Mouse (Mus musculus): ENCODE measurements around the gene Enthd1. TPM values are rescaled to one million over a fixed set of nuclear protein-coding genes. Genes with fewer than 3 reads are reported as not detected.

Gene Enthd1
- total RNA-seq, 2 experiments from 2014 or later: not detected

DNA sequence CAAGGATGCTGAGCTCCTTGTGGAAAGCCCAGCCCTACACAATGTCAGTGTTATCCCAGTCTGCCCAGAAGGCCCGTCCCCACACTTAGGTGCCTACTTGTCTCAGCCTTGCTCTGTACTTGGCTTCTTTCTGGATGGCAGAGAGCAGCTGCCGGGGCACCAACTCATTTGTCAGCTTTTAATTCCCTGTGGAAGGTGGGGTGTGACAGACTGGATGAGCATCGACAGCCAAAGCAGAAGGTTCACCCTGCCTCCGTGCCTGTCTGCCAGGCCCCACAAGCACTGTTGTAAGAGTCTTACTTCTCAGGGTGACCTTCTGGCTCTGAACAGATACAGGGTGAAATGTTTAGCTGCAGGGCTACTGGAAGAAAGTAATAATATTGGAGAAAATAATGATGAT, 149.8 kb downstream of the Enthd1 start:
- intact Hi-C loops (cut with DNase I): no loop called here
- DNase-seq: no peak

DNA sequence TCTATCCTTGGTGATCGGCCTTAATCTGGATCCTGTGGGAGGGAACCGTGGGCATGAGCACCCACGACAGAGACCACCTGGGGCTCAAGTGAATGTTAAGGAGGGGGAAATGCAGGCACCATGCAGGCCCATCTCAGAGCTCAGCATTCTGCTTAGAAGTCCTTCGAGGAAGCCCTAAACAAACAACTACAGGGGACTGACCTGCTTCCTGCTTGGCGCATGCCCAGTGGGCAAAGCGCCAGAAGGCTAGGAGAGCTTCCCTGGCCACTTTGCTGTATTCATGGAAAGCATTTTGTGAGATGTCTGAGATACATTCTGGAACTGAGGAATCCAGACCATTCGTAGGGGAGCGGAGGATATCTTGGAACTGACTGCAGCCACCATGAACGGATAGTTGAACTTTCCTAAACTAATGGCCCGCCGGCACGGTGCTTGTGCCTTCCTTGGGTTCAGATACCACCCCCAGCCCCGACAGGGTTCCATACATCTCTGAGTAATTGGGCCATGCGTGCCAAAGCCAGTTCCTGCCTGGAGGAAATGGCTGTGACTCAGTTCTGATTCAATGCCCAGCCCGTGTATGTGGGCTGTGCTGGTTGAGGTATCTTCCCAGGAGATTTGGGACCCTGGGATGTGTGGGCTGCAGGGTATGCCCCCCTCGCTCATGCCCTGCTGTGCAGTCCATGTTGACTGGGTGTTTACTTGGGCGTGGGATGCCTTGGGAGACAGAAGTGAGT, 150.8 kb downstream of the Enthd1 start:
- DNase-seq: no peak
- intact Hi-C loops (cut with DNase I): no loop called here

DNA sequence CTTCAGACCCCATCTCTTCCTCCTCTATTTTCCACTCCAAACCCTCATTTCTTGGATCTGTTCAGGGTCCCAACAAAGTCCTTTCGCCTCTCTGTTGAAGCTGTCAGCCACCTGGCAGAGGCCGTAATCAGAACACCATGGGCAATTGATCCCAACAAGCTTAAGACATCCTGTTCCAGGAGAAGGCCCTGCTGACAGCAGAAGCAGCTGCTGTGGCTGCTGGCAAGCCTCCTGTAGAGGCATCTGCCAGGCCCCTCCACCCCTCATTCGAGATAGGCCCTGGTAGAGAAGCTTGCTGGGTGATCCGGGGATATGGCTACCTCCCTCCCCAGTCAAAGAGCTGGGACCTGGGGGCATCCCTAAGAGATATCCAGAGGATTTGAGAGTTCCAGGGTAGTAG, 151.9 kb downstream of the Enthd1 start:
- intact Hi-C loops (cut with DNase I): no loop called here
- no peak for DNase-seq

DNA sequence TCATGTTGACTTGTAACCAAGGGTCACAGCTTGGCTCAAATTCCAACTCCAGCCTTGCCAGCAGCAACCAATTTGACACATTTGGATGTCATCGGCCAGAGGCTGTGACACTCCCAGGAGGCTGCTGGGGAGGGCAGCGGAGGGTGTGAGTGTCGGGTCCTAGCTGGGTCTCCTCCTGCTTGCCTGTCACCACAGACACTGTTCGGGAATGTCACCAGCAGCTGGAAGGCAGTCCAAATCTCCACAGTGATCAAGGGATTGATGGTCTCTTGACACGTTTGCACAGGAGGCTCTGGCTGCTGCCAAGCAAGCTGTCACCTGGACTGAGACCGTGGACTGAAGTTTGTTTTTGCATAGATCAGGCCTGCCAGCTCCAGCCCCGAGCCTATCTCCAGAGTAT, 154.3 kb downstream of the Enthd1 start:
- DNase-seq: no peak
- intact Hi-C loops (cut with DNase I): no loop called here

DNA sequence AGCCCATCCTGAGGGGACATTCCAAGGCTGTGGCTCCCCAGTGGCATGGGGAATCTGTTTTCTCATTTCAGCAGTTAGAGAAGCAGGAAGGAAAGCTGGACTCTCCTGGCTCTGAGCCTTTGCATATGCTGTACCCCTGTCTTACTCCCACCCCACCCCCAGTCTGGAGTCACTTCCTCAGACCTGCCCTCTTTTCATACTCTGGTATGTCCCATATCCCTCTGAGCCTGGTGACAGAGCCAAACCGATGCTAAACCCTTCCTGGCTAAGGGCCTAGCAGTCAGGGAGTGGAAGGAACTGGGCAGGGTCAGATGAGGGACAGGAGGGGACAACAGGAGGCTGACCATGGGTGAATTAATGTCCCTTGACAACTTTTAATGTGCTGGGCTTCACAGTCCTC, 157.1 kb downstream of the Enthd1 start:
- no peak for DNase-seq
- intact Hi-C loops (cut with DNase I): no loop called here

Other genes with a start within 250 kb of the Enthd1 start
- 1 to 10 TPM in 1 of 2 experiments, under 1 TPM in 1; 0.07 to 1.4 TPM for gene Grap2, start 7.4 kb upstream of the Enthd1 start, total RNA-seq (2021)
- under 1 TPM; 0.20 to 0.22 TPM for gene Fam83f, start 106.7 kb upstream of the Enthd1 start, total RNA-seq (2021)
- 10 to 100 TPM; 38.3 to 51.1 TPM for gene Tnrc6b, start 146.2 kb upstream of the Enthd1 start, total RNA-seq (2021)

All from gastrocnemius, postnatal 36 days (tissue).